Mouse (Mus musculus) cerebellum, adult 2 months (tissue): ENCODE data around the gene Npm3. TPM values are rescaled to one million over a fixed set of nuclear protein-coding genes. Genes with fewer than 3 reads are reported as not detected.
A peak's percentile ranks its signal among the peaks of the same experiment; 100 is the strongest.

ENCODE experiments used
- DNase-seq, 2 experiments: peaks; one replicate each; pipeline ENCODE4 v3.0.0; 2021
- H3K27ac ChIP-seq: fragments of 200-500 bp; 2 replicates; pipeline ENCODE4 v1.5.1; 2012; ENCODE audit warnings: low read length, control low read depth, inconsistent platforms; ENCODE audit not compliant: insufficient read depth
- H3K27me3 ChIP-seq: fragments of 200-500 bp; 2 replicates; pipeline ENCODE4 v1.6.1; 2012; ENCODE audit warnings: inconsistent platforms, mild to moderate bottlenecking, low read length, moderate library complexity; ENCODE audit not compliant: control insufficient read depth, insufficient read depth
- H3K4me1 ChIP-seq: fragments of 200-500 bp; 2 replicates; pipeline ENCODE4 v1.6.1; 2011; ENCODE audit warnings: low read length; ENCODE audit not compliant: control insufficient read depth, insufficient read depth
- H3K4me3 ChIP-seq: fragments of 200-500 bp; replicated peaks from 2 replicates; pipeline ENCODE3; 2011; ENCODE audit warnings: mild to moderate bottlenecking, low read depth, low read length, control low read depth; ENCODE audit not compliant: insufficient read depth
- CTCF ChIP-seq: fragments of 200-500 bp; IDR thresholded peaks from 2 replicates; pipeline ENCODE4 v1.5.1; 2011; ENCODE audit warnings: low read depth, mild to moderate bottlenecking, control low read depth, low read length, moderate library complexity, borderline replicate concordance; ENCODE audit not compliant: insufficient read depth
- POLR2A ChIP-seq: fragments of 200-500 bp; IDR thresholded peaks from 2 replicates; pipeline ENCODE4 v1.6.1; 2011; ENCODE audit warnings: low read length, control low read depth, borderline replicate concordance; ENCODE audit not compliant: insufficient read depth
- WGBS: fragments of 180-500 bp; shearing (Covaris S2); methylation state at CpG from one replicate; pipeline ENCODE4 v1.1.7; 2018; 5-methylcytosine and 5-hydroxymethylcytosine counted together
- polyA plus RNA-seq: library from polyadenylated mRNA; depleted of rRNA; stranded (reverse); fragments of >200 nt; gene quantifications from 2 replicates; pipeline ENCODE4 v1.2.3, GENCODE M21; 2012

The Npm3 gene
- polyA plus RNA-seq, 1 experiment, result 14.7 TPM

- H3K27me3 ChIP-seq, result no peaks in the 10 kb centered on the region
- H3K27ac ChIP-seq, result no peak overlapping the region
- no peak for TF ChIP-seq POLR2A
- no peak for TF ChIP-seq CTCF
- DNase-seq, result no peak
- H3K4me1 ChIP-seq, result no peaks in the 10 kb centered on the region
- H3K4me3 ChIP-seq, result no peak overlapping the region
- WGBS, result 76% methylated on average over 7 of the region's 7 CpGs
These were observed 40.0 kb upstream of the Npm3 start for GRCm38 (mm10) chr19:45789365-45789764.

- H3K4me3 ChIP-seq, result no peak overlapping the region
- H3K27me3 ChIP-seq, result no peaks in the 10 kb centered on the region
- WGBS, result 76% methylated on average over 4 of the region's 4 CpGs
- H3K27ac ChIP-seq, result no peak overlapping the region
- DNase-seq, result no peak
- H3K4me1 ChIP-seq, result no peaks in the 10 kb centered on the region
- TF ChIP-seq CTCF (no peak), POLR2A (no peak)
These were observed 38.9 kb upstream of the Npm3 start for GRCm38 (mm10) chr19:45788337-45788736.

- Histone ChIP-seq H3K4me3 (no peak overlapping the region), H3K4me1 (no peaks in the 10 kb centered on the region), H3K27me3 (no peaks in the 10 kb centered on the region), H3K27ac (no peak overlapping the region)
- 80% methylated on average over 3 of the region's 3 CpGs for WGBS
- no peak for DNase-seq
- TF ChIP-seq CTCF (no peak), POLR2A (no peak)
These were observed 38.1 kb upstream of the Npm3 start for GRCm38 (mm10) chr19:45787450-45787849.

- no peaks in the 10 kb centered on the region for H3K27me3 ChIP-seq
- no peak overlapping the region for H3K4me3 ChIP-seq
- no peak overlapping the region for H3K27ac ChIP-seq
- H3K4me1 ChIP-seq, result peaks cover 2% of the 10 kb centered on the region; the same call in 1 of the 2 replicates
- DNase-seq, result no peak
- TF ChIP-seq POLR2A, result no peak
- TF ChIP-seq CTCF, result no peak
- WGBS, result 54% methylated on average over 3 of the region's 3 CpGs
These were observed 36.1 kb upstream of the Npm3 start for GRCm38 (mm10) chr19:45785470-45785869.

- Histone ChIP-seq H3K27me3 (no peaks in the 10 kb centered on the region), H3K4me3 (peak overlapping the region; percentile 71), H3K4me1 (peaks cover 5% of the 10 kb centered on the region), H3K27ac (peak overlapping the region; percentile 58; the same call in 1 of the 2 replicates)
- TF ChIP-seq POLR2A (no peak), CTCF (no peak)
- DNase-seq, result peak; percentile 24 to 31
- WGBS, result 33% methylated on average over 17 of the region's 17 CpGs
These were observed 34.7 kb upstream of the Npm3 start for GRCm38 (mm10) chr19:45783933-45784576.

GRCm38 (mm10) chr19:45783181-45783932 lies 34.0 kb upstream of the Npm3 start, which contains the start of gene Mgea5:
TSS of gene Mgea5 (minus strand) at chr19:45783837.
- no peak for TF ChIP-seq CTCF
- peak; percentile 81 for TF ChIP-seq POLR2A
- DNase-seq, result peak; percentile 98 to 100
- under 1% methylated on average over 64 of the region's 71 CpGs for WGBS

GRCm38 (mm10) chr19:45782315-45783001 lies 33.1 kb upstream of the Npm3 start:
- peak; percentile 71 to 77 for DNase-seq
- TF ChIP-seq POLR2A (no peak), CTCF (no peak)
- Histone ChIP-seq H3K27ac (peak overlapping the region; percentile 95), H3K4me1 (peaks cover 5% of the 10 kb centered on the region), H3K27me3 (no peaks in the 10 kb centered on the region), H3K4me3 (peak overlapping the region; percentile 65)
- WGBS, result under 1% methylated on average over 36 of the region's 36 CpGs

More at GRCm38 (mm10) chr19:45783181-45783932, 34.0 kb upstream of the Npm3 start, which contains the start of gene Mgea5:
- peaks cover 5% of the 10 kb centered on the region for H3K4me1 ChIP-seq
- H3K27me3 ChIP-seq, result no peaks in the 10 kb centered on the region
- H3K27ac ChIP-seq, result peak within 1 kb of the TSS; percentile 95
- peak within 1 kb of the TSS; percentile 71 for H3K4me3 ChIP-seq
